Mouse (Mus musculus) kidney, adult 11 months (tissue): Measurements from ENCODE around the gene Sox2.

Experiments
- DNase-seq: peaks from one replicate; pipeline ENCODE4 v3.0.0; 2022

Sox2 gene

DNA sequence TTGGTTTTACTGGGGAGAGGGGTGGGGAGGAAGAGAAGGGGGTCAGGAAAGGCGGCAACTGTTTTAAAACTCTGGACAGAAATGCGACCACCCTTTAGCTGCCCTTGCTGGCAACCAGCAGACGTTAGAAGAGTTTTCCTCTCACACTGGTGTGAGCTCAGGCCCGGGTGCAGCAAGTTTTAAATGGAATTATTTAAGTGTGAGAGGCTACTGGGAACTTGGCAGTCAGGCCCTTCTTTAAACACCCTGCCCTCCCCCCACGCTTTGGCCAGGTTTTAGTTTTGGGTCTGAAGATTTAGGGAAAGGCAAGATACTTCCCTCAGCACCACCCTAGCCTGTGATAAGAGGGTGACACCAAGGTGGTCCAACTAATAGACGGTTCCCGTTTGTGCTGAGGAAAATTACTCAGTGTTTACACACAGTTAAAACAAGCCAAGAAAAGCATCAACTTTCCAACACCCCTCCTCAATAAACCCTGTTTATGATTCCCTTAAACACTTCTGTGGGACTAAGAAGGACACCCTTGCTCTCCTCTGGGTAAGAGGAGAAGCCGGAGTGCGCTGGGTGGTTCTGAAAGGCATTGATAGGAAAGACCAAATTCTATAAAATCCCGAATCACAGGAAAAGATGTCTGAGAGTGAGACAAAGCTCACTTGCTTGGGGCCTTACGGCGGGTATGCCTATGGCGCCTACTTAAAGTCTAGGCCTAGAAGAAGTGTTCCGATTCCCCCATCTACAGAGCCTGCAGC lies 10.5 kb downstream of the Sox2 start:
- DNase-seq = no peak

DNA sequence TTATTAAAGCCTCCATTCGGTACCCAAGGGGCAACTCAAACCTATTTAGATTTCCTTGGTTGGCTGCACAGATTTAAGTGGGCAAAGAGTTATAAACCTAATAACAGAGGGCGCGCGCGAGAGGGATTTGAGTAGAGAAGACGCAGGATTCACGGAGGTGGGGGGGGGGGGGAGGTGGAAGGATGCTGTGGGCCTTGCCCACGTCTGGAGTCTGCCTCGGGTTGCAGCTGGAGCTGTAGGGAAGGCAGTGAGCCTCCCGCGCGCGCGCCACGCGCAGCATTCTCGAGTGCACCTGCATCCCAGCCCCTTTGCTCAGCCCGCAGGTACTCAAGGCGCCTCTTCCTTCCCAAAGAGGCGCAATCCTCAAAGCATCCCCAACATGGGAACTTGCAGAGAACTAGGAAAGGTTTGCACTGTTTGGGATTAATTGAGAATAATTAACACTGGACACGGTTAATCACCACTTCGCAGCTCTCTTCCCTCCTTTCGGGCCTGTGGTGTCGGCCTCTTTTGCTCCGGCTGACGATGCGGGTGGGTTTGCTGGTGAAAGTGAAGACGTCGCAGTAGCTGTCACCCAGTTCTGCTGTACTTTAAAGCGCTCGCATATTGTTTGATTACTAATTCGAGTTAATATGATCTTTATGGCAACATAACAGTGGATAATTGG lies 11.3 kb downstream of the Sox2 start:
- no peak for DNase-seq

DNA sequence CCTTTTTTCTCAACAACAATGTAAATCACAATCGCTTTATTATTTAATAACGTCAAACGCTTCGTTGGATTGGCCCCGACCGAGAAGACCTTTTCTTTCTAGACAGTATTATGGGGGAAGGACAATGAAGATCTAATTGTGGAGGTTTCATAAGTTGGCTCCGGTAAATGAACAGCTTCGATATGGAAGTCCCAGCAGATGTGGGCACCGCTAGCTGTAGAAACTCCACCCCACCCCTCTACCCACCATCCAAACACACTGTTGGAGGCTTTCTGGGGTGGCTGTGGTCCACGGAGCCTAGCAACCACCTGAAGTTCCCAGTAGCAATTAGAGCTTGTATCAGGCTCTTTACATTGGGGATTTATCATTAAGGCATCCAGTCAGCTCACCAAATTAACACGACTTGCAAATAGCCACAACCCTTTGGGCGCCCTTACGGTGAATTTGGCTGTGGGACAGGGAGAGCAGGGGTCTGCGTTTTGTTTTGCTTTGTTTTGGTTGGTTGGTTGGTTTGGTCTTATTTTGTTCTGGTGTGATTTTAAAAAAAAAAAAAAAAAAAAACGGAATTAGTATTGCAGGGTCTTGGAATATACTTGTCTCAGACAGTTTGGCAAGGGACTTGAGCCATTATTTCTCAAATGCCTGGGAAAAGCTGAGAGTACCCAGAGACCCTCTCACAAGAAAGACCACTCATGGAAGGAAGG lies 12.0 kb downstream of the Sox2 start:
- no peak for DNase-seq

DNA sequence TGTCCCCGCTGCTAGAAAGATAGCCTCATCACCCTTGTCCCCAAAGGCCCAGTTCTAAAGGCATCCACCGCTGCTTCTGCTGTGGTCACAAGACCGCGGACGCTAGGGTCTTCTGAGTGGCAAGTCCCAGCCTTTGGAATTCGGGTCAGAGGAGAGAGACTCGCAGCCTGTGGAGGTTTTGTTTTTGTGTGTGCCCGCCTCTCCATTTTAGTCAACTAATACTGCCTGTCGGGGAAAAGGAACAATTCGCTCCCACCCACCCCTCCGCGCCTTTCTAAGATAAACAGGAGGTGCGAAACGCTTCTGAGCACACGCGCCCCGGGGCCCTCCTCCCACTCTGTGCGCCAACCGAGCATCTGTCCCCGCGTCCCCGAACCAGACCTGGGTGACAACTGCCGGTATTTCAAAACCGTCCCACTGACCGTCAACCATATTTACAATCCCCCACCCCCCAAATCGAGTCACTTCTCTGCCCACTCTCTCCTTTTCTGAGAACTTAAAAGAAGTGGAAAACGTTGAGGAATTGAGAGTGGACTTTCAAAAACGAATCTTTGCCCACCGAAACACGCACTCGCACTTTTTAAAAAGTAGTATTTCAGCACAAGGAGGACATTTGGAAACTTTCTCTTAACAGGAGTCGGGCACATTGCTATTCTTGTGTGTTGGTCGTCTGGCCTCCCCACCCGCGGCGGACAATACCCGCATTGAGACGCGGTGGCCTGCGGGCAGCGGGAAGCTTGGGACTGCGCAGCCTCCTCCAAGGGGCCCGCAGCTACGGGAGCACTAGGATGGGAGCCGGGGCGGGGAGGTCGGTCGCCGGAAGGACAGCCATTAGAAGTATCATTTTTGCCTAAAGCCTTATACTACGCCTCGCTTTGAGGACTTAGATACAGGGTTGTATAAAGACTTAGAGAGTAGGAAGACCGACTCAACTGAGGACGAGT lies 12.8 kb downstream of the Sox2 start:
- DNase-seq = no peak

DNA sequence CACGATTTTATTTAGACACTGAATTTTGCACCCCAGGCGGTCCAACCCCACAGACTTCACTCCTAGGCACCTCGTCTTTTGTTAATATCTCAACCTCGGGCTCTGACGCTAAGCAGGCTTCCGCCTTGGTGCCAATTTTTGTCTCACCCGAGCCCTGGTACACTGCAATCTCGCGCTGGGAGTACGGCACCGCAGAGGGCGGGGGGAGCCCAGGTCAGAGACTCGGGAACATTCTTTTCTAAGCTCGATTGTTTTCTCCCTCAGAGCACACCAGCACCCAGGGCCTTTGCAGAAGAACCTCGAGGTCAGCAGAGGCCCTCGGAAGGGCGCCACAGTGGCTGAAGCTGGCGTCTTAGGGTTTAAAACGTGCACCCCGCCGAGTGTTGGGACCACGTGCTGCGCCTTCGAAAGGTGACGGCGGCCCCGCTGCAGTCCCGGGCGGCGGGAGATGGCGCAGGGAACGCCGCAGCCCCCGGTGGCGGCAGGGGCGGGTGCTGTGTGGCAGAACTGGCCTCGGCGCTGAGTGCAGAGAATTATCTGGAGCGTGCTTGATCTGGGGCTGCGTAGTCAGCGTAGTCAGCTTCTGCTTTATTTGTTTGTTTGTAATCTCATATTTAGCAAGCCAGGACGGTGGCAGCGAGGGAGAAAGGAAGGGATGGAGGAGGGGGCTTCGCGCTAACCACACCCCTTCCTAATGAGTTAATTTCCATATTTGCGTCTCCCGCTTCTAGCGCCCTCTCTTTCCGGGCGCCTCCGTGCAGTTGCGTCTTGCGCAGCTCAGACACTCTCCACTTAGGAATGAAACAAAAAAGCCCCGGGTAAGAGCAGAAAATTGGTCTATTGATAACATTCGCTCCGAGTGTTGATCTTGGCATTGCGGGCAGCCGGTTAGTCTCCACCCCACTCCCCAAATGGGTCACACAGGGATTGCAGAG lies 13.8 kb downstream of the Sox2 start:
- no peak for DNase-seq

DNA sequence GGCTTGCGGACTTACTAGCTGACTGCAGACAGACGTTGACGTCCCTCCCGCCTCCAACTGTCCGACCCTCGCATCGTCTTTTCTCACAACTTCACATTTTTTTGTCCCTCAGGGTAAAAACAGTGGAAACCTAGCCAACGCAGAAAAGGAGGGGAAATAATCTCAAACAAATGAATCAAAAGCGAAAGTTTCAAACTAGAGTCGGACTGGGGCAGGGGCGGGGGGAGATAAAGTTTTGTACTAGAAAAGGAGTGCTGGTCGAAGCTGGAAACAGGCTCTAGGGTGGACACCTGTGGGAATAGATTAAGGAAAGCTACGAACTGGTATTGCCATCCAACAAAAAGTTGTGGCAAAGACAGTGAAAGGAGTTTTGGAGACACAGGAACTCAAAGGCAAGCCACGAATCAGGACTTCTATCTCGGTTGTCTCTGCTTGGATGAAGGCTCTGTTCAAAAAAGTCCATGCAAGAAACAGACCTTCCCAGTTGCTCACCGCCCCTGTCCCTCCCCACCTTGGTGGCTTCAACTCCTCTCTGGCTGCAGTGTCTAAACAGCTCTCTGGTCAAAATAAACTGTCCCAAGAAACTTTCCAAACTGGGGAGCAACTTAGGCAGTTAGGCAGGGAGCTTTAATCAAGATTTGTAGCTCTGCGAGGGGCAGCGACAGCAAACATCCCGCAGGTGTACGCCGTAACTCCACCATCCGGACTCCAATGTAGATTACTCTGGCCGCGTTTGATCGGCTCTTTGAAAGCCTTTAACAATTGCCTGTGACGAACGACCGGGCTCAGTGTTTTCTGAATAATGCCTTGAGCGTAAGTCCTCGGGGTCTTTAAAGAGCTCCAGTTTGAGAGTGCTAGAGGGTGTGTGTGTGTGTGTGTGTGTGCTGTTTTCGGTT lies 14.7 kb downstream of the Sox2 start:
- no peak for DNase-seq

DNA sequence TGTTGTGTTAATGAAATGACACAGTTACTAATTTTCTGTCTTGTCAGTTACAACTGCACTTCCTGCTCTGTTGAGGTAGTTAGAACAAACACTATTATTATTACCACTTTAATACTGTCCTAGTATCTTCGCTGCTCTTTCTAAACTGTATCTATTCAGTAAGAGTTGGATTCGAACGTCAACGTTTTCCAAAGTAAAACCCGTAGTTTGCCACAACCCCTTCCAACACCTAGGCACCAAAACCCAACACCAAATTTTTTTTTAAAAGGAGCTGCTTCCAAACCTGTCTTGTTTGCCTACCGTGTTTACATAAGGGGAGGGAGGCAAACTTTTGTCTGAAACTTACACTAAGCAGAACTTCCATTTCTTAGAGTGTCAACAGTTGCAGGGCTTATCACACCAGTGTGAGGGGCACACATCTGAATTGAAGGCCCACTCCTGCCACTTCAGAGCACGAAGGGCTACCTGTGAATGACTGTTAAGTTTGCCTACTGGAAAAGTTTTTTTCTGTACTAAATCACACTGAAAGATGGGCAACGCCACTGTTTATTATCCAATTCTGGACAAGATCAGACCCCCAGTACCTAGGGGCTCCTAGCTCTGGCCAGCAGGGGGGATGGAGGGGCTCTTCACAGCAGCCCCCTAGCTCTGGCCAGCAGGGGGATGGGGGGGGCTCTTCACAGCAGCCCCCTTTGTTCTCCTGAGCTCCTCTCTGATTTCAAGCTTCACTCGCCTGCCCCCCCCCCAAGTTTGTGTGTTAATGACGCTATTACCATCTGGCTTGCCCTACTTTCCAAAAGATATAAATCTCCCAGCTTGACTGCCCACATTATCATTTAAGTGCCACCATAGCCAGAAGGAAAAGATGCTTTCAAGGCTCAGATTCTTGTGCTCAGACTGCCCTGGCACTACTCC lies 15.8 kb downstream of the Sox2 start:
- no peak for DNase-seq

DNA sequence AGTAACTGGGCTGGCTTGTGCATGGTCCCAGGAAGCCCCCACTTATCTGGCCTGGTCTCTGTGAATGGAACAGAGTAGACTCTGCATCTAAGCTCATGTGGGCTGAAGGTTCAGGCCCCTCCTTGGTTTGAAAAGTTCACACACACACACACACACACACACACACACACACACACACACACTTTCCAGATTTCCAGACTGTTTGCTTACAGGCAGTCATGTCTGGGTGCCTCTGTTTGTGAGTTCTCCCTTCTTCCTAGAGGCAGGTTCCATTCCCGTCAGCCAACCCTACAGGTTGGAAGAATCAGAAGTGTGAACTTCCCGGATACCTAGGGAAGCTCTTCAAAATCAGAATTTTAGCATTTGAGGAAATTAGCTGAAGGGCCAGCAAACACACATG lies 17.0 kb downstream of the Sox2 start:
- no peak for DNase-seq

DNA sequence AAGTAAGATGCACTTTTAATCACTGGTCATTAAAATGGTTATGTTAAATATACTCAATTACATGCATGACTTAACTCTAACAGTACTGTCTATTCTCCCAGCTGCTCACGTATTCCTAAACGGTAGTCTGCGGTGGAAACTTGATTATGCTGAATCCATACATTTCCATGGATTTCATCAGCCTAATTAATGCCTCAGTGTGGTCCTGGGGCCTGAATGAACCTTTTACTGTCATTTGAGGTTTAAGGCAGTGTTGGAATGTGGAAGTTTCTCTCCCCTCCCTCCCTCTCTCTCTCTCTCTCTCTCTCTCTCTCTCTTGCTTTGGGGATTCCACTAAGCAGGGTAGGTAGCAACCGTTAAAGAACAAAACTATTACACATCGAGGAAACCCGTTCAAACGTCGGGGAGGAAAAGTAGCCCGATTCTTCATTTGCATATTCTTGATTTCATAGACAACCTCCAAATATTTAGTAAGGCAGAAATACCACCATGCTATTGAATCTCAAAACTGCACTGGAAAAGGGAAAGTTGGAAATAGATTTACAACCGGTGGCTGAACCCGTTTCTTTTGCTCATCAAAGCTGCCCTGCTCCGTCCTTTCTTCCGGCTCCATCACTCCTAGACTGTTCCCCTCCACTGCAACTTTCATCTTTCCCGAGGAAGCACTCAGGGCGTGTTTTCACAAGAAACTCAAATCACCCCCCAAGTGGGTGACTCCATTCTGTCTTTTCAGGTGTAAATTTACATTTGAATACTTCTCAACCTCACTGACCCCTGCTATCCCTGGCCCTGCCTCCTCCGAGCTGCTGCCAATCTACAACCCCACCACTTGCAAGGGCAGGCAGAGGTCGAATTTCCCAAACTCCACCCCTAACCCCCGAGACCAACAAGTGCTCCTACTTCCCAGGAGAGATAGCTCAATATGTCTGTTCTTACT lies 17.9 kb downstream of the Sox2 start:
- no peak for DNase-seq

DNA sequence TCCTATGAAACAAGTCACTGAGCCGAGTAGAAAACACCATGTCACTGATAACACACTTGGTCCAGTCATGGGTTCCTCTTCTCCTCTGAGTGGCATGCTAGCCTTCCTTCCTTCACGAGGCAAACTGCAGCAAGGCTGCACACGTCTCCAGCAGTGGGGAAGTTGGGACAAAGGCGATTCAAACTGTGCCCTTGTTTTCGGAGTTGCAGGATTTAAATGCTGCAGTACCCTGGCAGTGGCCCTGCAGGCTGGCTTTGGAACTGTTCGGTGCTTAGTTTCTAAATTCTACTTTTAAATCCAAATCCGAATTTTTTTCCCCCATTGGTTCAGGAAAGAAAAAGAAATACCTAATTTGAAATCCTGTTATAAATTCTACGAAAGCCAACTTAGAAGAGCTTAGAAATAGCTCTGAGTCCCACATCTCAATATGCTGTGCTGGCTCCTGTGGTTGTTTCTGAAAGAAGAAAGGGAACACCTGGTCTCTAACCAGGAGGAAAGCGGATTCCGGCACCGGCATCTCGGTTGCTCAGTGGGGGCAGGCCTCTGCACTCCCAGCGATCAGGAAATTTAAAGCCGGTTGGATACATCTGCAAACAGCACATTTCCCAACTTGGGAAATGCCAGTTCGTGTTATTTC lies 20.9 kb downstream of the Sox2 start:
- DNase-seq = no peak

DNA sequence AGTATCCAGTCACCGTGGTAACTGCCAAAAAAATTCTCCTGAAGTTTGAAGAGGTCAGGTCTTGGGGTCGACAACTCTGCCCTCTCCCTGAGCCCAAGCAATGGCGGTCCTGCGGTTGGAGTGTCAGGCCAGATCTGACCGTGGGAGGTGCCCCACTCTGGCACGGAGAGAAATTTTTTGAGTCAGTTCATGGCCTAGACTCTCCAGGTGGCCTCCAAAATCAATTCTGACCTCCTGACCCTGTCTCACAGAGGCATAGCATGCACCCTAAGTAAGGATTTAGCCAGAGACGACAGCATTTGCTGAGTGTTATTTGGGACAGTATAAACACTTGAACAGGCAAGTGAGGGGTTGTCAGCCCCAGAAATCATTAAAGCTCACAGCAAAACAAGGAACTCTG lies 28.6 kb downstream of the Sox2 start:
- DNase-seq = no peak

DNA sequence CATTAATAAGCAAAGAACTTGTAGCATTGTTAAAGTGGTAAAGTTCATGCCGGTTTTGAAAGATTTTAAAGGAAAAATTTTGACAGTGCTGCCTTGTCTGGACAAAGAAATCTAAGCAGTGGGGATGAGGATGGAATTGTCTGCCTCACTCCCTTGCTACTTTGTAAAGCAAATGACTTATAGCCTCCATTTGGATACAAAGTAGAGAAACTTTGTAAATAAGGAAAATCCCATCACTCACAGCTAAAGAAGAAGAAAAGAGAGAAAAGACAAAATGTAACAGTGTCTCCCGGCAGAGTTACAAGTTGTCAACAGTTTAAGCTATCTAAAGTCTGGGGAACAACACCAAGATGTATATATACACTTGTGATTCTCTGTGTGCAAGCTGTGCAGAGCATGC lies 29.2 kb downstream of the Sox2 start:
- no peak for DNase-seq

DNA sequence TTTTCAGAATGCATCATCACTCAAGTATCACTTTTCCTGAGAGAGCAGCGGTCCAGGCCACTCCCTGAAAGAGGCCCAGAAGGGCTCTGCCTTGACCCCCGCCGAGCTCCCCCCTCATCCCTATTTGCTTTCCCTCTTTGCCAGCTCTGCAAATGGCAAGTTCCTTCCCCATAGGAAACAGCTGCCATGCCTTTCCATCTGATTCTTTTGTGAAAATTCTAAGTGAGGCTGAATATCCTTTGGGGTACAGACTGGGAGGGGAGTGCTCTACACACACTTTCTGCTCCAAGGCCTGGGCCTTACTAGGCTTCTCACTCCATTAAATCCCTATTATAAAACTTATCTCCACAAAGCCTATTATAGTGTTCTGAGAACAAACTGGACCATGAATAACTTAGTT lies 29.7 kb downstream of the Sox2 start:
- DNase-seq = no peak

DNA sequence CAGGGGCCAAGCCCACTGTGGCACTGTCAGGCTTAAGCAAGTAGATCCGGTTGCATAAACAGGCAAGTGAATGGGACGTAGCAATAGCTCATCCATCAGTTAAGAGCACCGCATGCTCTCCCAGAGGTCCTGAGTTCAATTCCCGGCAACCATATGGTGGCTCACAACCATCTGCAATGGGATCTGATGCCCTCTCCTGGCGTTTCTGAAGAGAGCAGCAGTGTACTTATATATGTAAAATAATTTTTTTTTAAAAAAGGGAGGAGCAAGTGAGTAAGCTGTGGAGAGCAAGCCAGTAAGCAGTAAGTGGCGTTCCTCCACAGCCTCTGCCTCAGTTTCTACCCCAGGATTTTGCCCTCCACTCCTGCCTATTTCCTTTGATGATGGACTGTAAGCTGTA lies 37.9 kb downstream of the Sox2 start:
- DNase-seq = no peak

DNA sequence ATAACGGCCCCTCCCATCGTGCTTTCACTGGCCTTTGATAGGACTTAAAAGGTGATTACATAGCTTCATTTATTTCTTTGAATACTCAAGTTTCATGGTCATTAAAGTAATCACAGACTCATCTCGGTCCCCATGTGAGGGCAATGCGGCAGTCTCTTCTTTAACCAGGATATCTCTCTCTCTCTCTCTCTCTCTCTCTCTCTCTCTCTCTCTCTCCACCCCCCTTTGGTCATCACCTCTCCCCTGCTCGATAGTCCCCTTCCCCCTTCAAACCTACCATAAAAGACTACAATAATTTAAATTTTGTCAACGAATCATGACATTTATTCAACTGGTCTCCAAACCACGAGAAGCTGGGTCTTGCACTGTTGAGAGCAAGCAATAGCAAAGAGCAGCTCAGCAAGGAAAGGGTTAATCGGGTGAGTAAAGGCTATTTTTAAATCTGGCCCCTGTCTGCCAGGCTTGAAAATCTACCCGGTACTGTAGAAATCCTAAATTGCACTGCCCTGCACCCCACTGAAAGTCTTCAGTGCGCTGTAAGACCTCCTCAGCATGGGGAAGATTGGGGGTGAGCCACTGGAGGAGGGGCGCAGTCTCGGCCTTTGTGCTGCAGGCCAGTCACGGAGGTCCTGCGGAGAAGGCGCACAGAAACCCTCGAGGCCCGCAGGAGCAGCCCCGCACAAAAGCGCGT lies 41.6 kb downstream of the Sox2 start:
- no peak for DNase-seq

DNA sequence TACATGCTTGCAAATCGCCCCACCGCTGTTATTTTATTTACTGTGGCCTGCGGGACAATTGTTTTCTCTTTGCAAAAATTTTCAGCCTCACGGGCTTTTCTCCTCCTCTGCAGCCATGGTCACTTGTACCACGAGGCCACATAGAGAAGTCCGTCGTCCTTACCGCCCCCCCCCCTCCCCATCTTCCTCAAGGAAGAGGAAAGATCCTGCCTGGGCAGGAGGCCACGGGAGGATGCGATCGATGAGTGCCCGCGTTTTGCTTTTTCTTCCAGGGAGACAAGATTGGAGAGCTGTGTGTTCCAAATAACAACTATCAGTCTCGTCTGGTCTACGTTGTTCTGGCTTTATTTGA lies 42.2 kb downstream of the Sox2 start:
- DNase-seq = no peak
